Comparison of ENCODE assay signal across 13 mouse cellular contexts in genomic region chr3:34232329-34233250, GRCm38 (mm10).
DNase-seq lines count a peak whose midpoint lies in the region; ATAC-seq and TF ChIP-seq lines count a peak whose summit lies in the region.
"Had no signal": no experiment of that assay in that cellular context is flagged by ENCODE, and none has a peak within 500 bp of the region (broad histone marks: within the 10 kb centered on the region; RNA-seq: fewer than 3 reads in every experiment).

No protein-coding gene starts in this region.

- H3K9ac ChIP-seq in forebrain, embryonic 14.5 days (ENCODE audit: low read length), result no peak overlapping the region
- H3K9ac ChIP-seq: liver, postnatal 0 days had no signal

- no peak for DNase-seq in frontal cortex, postnatal 10 days (ENCODE audit: low spot score in 2 of 2)
- peak; percentile 12 to 47 for DNase-seq in left cerebral cortex, postnatal 14 days (ENCODE audit: low spot score in 2 of 2)
- DNase-seq in left cerebral cortex, postnatal 36 days (ENCODE audit: low spot score in 2 of 2), result no peak
- DNase-seq in forebrain, embryonic 14.5 days (ENCODE audit: low spot score), result no peak
- DNase-seq in gastrocnemius, postnatal 4 days (ENCODE audit: low spot score in 2 of 2), result no peak
- DNase-seq: adrenal gland, postnatal 25 days; heart, adult 2 months; kidney, postnatal 25 days; liver; liver, postnatal 0 days; thymus, postnatal 4 days had no signal

- peak; percentile 79 for ATAC-seq in frontal cortex, adult (ENCODE audit: low TSS enrichment)
- peak; percentile 31; the same call in 1 of the 2 replicates for ATAC-seq in forebrain, embryonic 14.5 days
- ATAC-seq: liver, postnatal 0 days had no signal

- no peak for TF ChIP-seq CTCF in olfactory bulb, adult 2 months (IDR thresholded peaks at IDR 0.05; ENCODE audit: insufficient read depth, low read depth, low read length)

- H3K27me3 ChIP-seq in forebrain, embryonic 14.5 days (replicated peaks; ENCODE audit: control insufficient read depth, insufficient read depth, low read length), result no peaks in the 10 kb centered on the region

- no peaks in the 10 kb centered on the region for H3K36me3 ChIP-seq in forebrain, embryonic 14.5 days (ENCODE audit: control insufficient read depth, insufficient read depth, low read length)

- no peak overlapping the region for H3K4me2 ChIP-seq in forebrain, embryonic 14.5 days (ENCODE audit: low read length)

- intact Hi-C loops in left cerebral cortex, postnatal 14 days (cut with DNase I), result loop anchor here (2.0 to 10.0 kb wide), 4 partner anchors 212 to 1250 kb away; no protein-coding TSS in a partner anchor
- intact Hi-C loops in left cerebral cortex, postnatal 36 days (cut with DNase I), result loop anchor here (2.0 to 10.0 kb wide), 3 partner anchors 98 to 872 kb away; no protein-coding TSS in a partner anchor

- no peaks in the 10 kb centered on the region for H3K9me3 ChIP-seq in forebrain, embryonic 14.5 days (replicated peaks; ENCODE audit: control insufficient read depth, low read length)

- TF ChIP-seq POLR2A in olfactory bulb, adult 2 months (IDR thresholded peaks at IDR 0.05; ENCODE audit: insufficient read depth, low read depth, low read length), result no peak

- no peak overlapping the region for H3K4me3 ChIP-seq in forebrain, embryonic 14.5 days (ENCODE audit: low read depth, low read length)
- H3K4me3 ChIP-seq in olfactory bulb, adult 2 months (ENCODE audit: insufficient read depth, low read depth, low read length), result no peak overlapping the region
- H3K4me3 ChIP-seq: heart, adult 2 months had no signal

- H3K4me1 ChIP-seq in forebrain, embryonic 14.5 days (ENCODE audit: control insufficient read depth, insufficient read depth, low read length), result 0 out of 2 replicates have a peak, but pooled peaks cover 5% of the 10 kb centered on the region
- H3K4me1 ChIP-seq in olfactory bulb, adult 2 months (ENCODE audit: control insufficient read depth, insufficient read depth, low read length), result peaks cover 11% of the 10 kb centered on the region; the same call in 1 of the 2 replicates

- WGBS in forebrain, embryonic 14.5 days, result 69% methylated on average over 7 of the region's 7 CpGs
- 40% methylated on average over 7 of the region's 7 CpGs for WGBS in olfactory bulb, adult 2 months

- H3K27ac ChIP-seq in forebrain, embryonic 14.5 days (ENCODE audit: low read depth, low read length), result no peak overlapping the region
- peak overlapping the region; percentile 96 for H3K27ac ChIP-seq in olfactory bulb, adult 2 months (ENCODE audit: insufficient read depth, low read depth, low read length)
- H3K27ac ChIP-seq: heart, adult 2 months had no signal

Comparison
In these comparisons a context has a peak if more than half of its experiments do, and no peak if none do; other contexts are left out.
1. DNase-seq: peak in left cerebral cortex, postnatal 14 days (2 of 2); none in frontal cortex, postnatal 10 days (0 of 2), left cerebral cortex, postnatal 36 days (0 of 2), forebrain, embryonic 14.5 days (single experiment) and gastrocnemius, postnatal 4 days (0 of 2).